Mouse (Mus musculus): Measurements from ENCODE around the gene Trim28. TPM values are rescaled to one million over a fixed set of nuclear protein-coding genes. Genes with fewer than 3 reads are reported as not detected.

Gene Trim28
- polyA plus RNA-seq, 1 experiment from 2014 or later: 251 TPM

DNA sequence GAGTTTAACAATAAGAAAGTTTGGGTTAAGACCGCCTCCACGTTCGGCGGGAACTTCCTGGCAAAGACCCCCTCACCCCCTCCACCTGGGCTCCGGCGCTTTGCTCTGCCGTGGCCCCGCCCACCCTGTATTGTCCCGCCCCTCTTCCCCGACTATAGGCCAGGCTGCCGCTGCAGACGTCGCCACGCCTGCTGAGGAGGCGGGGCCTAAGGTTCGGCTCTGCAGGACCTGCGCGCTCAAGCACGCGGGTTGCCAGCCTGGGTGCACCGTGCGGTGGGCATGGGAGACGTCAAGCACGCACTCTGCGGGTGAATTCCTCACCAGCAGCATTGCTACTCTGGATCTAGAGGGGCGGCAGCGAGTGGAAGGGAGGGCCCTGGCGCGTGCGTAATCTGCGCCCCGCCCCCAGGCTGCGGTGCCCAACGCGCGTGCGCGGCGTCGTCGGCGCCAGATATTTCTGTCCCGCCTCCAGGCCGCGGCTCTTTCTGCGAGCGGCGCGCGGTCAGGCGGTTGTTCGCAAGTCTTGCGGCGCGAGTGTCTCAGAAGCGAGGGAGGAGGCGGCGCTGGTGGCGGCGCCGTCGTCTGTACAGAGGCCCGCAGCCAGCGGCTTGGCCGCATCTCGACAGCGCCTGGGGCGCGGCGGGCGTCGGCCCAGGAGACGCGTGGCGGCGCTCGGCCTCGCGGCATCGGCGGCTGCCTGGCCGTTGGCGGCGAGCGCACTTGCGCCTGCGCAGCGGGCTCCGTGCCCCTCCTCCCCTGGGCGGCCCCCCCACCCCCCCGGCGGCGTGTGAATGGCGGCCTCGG, 25.2 kb downstream of the Trim28 start:
- Histone ChIP-seq H3K27ac (ENCODE audit: low read depth, low read length) (peak overlapping the region; percentile 98), H3K4me1 (ENCODE audit: control insufficient read depth, insufficient read depth, low read length) (peaks cover 18% of the 10 kb centered on the region), H3K9me3 (ENCODE audit: control insufficient read depth, low read length) (no peaks in the 10 kb centered on the region), H3K27me3 (ENCODE audit: control insufficient read depth, insufficient read depth, low read length) (no peaks in the 10 kb centered on the region), H3K9ac (replicated peaks; ENCODE audit: low read depth, low read length) (peak overlapping the region; percentile 93), H3K36me3 (ENCODE audit: control insufficient read depth, insufficient read depth, low read length) (peaks cover 32% of the 10 kb centered on the region), H3K4me3 (ENCODE audit: low read depth, low read length) (peak overlapping the region; percentile 74), H3K4me2 (ENCODE audit: low read depth, low read length) (peak overlapping the region; percentile 87)
- under 1% methylated on average over 88 of the region's 95 CpGs for WGBS
- peak; percentile 88 for ATAC-seq (ENCODE audit: low read depth)

- Histone ChIP-seq H3K4me1 (ENCODE audit: control insufficient read depth, insufficient read depth, low read length) (peaks cover 18% of the 10 kb centered on the region), H3K27ac (ENCODE audit: low read depth, low read length) (peak overlapping the region; percentile 98), H3K4me2 (ENCODE audit: low read depth, low read length) (peak overlapping the region; percentile 87), H3K9ac (replicated peaks; ENCODE audit: low read depth, low read length) (peak overlapping the region; percentile 93), H3K4me3 (ENCODE audit: low read depth, low read length) (peak overlapping the region; percentile 74), H3K27me3 (ENCODE audit: control insufficient read depth, insufficient read depth, low read length) (no peaks in the 10 kb centered on the region), H3K36me3 (ENCODE audit: control insufficient read depth, insufficient read depth, low read length) (peaks cover 38% of the 10 kb centered on the region), H3K9me3 (ENCODE audit: control insufficient read depth, low read length) (no peaks in the 10 kb centered on the region)
- WGBS: under 1% methylated on average over 36 of the region's 44 CpGs
- peak; percentile 64 for ATAC-seq (ENCODE audit: low read depth)
Measured at GRCm38 (mm10) chr7:13024805-13025204, 25.9 kb downstream of the Trim28 start.

DNA sequence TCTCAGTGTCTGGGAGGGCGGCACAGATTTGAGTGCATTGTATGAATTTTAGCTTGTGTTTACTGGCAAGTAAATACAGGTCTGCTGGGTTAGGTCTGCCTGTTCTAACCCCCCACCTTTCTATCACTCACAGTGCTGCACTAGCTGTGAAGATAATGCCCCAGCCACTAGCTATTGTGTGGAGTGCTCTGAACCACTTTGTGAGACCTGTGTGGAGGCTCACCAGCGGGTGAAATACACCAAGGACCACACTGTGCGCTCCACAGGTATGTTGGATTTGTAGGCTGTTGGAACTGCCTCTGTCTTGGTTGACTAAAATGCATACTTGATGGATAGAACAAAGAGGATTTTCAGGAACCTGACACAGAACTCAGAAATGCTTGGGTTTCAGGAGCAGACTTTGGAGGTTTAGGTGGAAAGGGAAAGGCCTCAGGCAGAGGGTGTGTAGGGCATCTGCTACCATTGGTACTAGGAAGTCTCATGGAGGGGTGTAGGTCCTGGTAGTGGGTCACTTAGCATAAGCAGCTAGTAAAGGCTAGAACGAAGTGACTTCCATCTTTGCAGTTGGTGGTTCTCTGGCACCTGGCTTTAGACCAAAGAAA, 26.7 kb downstream of the Trim28 start:
- Histone ChIP-seq H3K9ac (replicated peaks; ENCODE audit: low read depth, low read length) (peak overlapping the region; percentile 93), H3K36me3 (ENCODE audit: control insufficient read depth, insufficient read depth, low read length) (peaks cover 47% of the 10 kb centered on the region)
- WGBS: 30% methylated on average over 4 of the region's 4 CpGs

GRCm38 (mm10) chr7:13028986-13029385, 30.1 kb downstream of the Trim28 start:
- Histone ChIP-seq H3K9me3 (ENCODE audit: control insufficient read depth, low read length) (no peaks in the 10 kb centered on the region), H3K27ac (ENCODE audit: low read depth, low read length) (no peak overlapping the region), H3K4me2 (ENCODE audit: low read depth, low read length) (no peak overlapping the region), H3K4me3 (ENCODE audit: low read depth, low read length) (no peak overlapping the region), H3K36me3 (ENCODE audit: control insufficient read depth, insufficient read depth, low read length) (peaks cover 63% of the 10 kb centered on the region), H3K27me3 (ENCODE audit: control insufficient read depth, insufficient read depth, low read length) (no peaks in the 10 kb centered on the region), H3K9ac (replicated peaks; ENCODE audit: low read depth, low read length) (no peak overlapping the region), H3K4me1 (ENCODE audit: control insufficient read depth, insufficient read depth, low read length) (peaks cover 26% of the 10 kb centered on the region)
- no peak for ATAC-seq (ENCODE audit: low read depth)
- 92% methylated on average over 4 of the region's 4 CpGs for WGBS

More for the DNA sequence above, 26.7 kb downstream of the Trim28 start:
- no peak for ATAC-seq (ENCODE audit: low read depth)
- Histone ChIP-seq H3K4me3 (ENCODE audit: low read depth, low read length) (peak overlapping the region; percentile 74), H3K27ac (ENCODE audit: low read depth, low read length) (no peak overlapping the region), H3K4me1 (ENCODE audit: control insufficient read depth, insufficient read depth, low read length) (peaks cover 18% of the 10 kb centered on the region), H3K4me2 (ENCODE audit: low read depth, low read length) (peak overlapping the region; percentile 87), H3K9me3 (ENCODE audit: control insufficient read depth, low read length) (no peaks in the 10 kb centered on the region), H3K27me3 (ENCODE audit: control insufficient read depth, insufficient read depth, low read length) (no peaks in the 10 kb centered on the region)

- Histone ChIP-seq H3K4me3 (ENCODE audit: low read depth, low read length) (no peak overlapping the region), H3K27ac (ENCODE audit: low read depth, low read length) (no peak overlapping the region), H3K9ac (replicated peaks; ENCODE audit: low read depth, low read length) (no peak overlapping the region), H3K9me3 (ENCODE audit: control insufficient read depth, low read length) (no peaks in the 10 kb centered on the region), H3K27me3 (ENCODE audit: control insufficient read depth, insufficient read depth, low read length) (no peaks in the 10 kb centered on the region), H3K4me2 (ENCODE audit: low read depth, low read length) (no peak overlapping the region), H3K36me3 (ENCODE audit: control insufficient read depth, insufficient read depth, low read length) (peaks cover 72% of the 10 kb centered on the region), H3K4me1 (ENCODE audit: control insufficient read depth, insufficient read depth, low read length) (peaks cover 20% of the 10 kb centered on the region)
- 80% methylated on average over 5 of the region's 5 CpGs for WGBS
- no peak for ATAC-seq (ENCODE audit: low read depth)
Measured at GRCm38 (mm10) chr7:13031069-13031468, 32.2 kb downstream of the Trim28 start.

- no peaks in the 10 kb centered on the region for H3K27me3 ChIP-seq (ENCODE audit: control insufficient read depth, insufficient read depth, low read length)
- WGBS: 88% methylated on average over 2 of the region's 2 CpGs
Measured at GRCm38 (mm10) chr7:13031983-13032382, 33.1 kb downstream of the Trim28 start.

GRCm38 (mm10) chr7:13032541-13032940, 33.6 kb downstream of the Trim28 start:
- peaks cover 62% of the 10 kb centered on the region for H3K36me3 ChIP-seq (ENCODE audit: control insufficient read depth, insufficient read depth, low read length)
- no peak overlapping the region for H3K9ac ChIP-seq (replicated peaks; ENCODE audit: low read depth, low read length)
- no peaks in the 10 kb centered on the region for H3K27me3 ChIP-seq (ENCODE audit: control insufficient read depth, insufficient read depth, low read length)
- H3K4me3 ChIP-seq (ENCODE audit: low read depth, low read length): no peak overlapping the region
- no peak for ATAC-seq (ENCODE audit: low read depth)
- no peak overlapping the region for H3K27ac ChIP-seq (ENCODE audit: low read depth, low read length)
- WGBS: 96% methylated on average over 7 of the region's 7 CpGs
- H3K4me2 ChIP-seq (ENCODE audit: low read depth, low read length): no peak overlapping the region
- H3K9me3 ChIP-seq (ENCODE audit: control insufficient read depth, low read length): no peaks in the 10 kb centered on the region
- peaks cover 20% of the 10 kb centered on the region for H3K4me1 ChIP-seq (ENCODE audit: control insufficient read depth, insufficient read depth, low read length)

More at GRCm38 (mm10) chr7:13031983-13032382, 33.1 kb downstream of the Trim28 start:
- Histone ChIP-seq H3K4me3 (ENCODE audit: low read depth, low read length) (no peak overlapping the region), H3K27ac (ENCODE audit: low read depth, low read length) (no peak overlapping the region), H3K9me3 (ENCODE audit: control insufficient read depth, low read length) (no peaks in the 10 kb centered on the region), H3K36me3 (ENCODE audit: control insufficient read depth, insufficient read depth, low read length) (peaks cover 67% of the 10 kb centered on the region), H3K4me2 (ENCODE audit: low read depth, low read length) (no peak overlapping the region), H3K9ac (replicated peaks; ENCODE audit: low read depth, low read length) (no peak overlapping the region), H3K4me1 (ENCODE audit: control insufficient read depth, insufficient read depth, low read length) (peaks cover 20% of the 10 kb centered on the region)
- no peak for ATAC-seq (ENCODE audit: low read depth)

GRCm38 (mm10) chr7:13033451-13034147, 34.7 kb downstream of the Trim28 start:
- H3K4me1 ChIP-seq (ENCODE audit: control insufficient read depth, insufficient read depth, low read length): peaks cover 20% of the 10 kb centered on the region
- peak overlapping the region; percentile 87 for H3K4me2 ChIP-seq (ENCODE audit: low read depth, low read length)
- H3K27ac ChIP-seq (ENCODE audit: low read depth, low read length): peak overlapping the region; percentile 83
- H3K9ac ChIP-seq (replicated peaks; ENCODE audit: low read depth, low read length): peak overlapping the region; percentile 81
- H3K9me3 ChIP-seq (ENCODE audit: control insufficient read depth, low read length): no peaks in the 10 kb centered on the region
- no peak for ATAC-seq (ENCODE audit: low read depth)
- H3K36me3 ChIP-seq (ENCODE audit: control insufficient read depth, insufficient read depth, low read length): peaks cover 51% of the 10 kb centered on the region
- no peaks in the 10 kb centered on the region for H3K27me3 ChIP-seq (ENCODE audit: control insufficient read depth, insufficient read depth, low read length)
- peak overlapping the region; percentile 53 for H3K4me3 ChIP-seq (ENCODE audit: low read depth, low read length)
- WGBS: 55% methylated on average over 13 of the region's 13 CpGs

Data from neural tube, embryonic 14.5 days (tissue).